Mouse (Mus musculus) cerebellum, adult 11-12 months (tissue): ENCODE results near the gene Dnajc4.

Experiments
- DNase-seq: peaks from one replicate; pipeline ENCODE4 v3.0.0; 2022

Gene Dnajc4

GRCm38 (mm10) chr19:6942764-6943163, 49.6 kb downstream of the Dnajc4 start:
- peak; percentile 63 for DNase-seq

GRCm38 (mm10) chr19:6942249-6942691, 50.1 kb downstream of the Dnajc4 start, which contains the start of gene Gpr137:
TSS of gene Gpr137 (minus strand) at chr19:6942480.
- DNase-seq, result peak; percentile 94

- peak; percentile 90 for DNase-seq
Measured at GRCm38 (mm10) chr19:6941372-6942248, 50.8 kb downstream of the Dnajc4 start, which contains the start of gene Bad. TSS of gene Bad (plus strand) at chr19:6941861.

GRCm38 (mm10) chr19:6940396-6941351, 51.7 kb downstream of the Dnajc4 start:
- peak; percentile 73 for DNase-seq

- DNase-seq, result peak; percentile 63
Measured at GRCm38 (mm10) chr19:6939106-6940002, 53.0 kb downstream of the Dnajc4 start.
